Mouse (Mus musculus): ENCODE results near the gene Cpn2. TPM values are rescaled to one million over a fixed set of nuclear protein-coding genes. Genes with fewer than 3 reads are reported as not detected.
A peak's percentile ranks its signal among the peaks of the same experiment; 100 is the strongest.

Gene Cpn2
- polyA plus RNA-seq, 1 experiment from 2014 or later, result 0.26 TPM

GRCm38 (mm10) chr16:30285701-30286100, 18.4 kb upstream of the Cpn2 start:
- H3K9ac ChIP-seq (ENCODE audit: low read length), result no peak overlapping the region
- peaks cover 13% of the 10 kb centered on the region for H3K27me3 ChIP-seq (ENCODE audit: control insufficient read depth, insufficient read depth, low read length)
- H3K9me3 ChIP-seq (replicated peaks; ENCODE audit: control insufficient read depth, low read length), result no peaks in the 10 kb centered on the region
- no peak overlapping the region for H3K27ac ChIP-seq (ENCODE audit: low read length)
- H3K4me3 ChIP-seq (replicated peaks; ENCODE audit: low read length), result no peak overlapping the region
- no peak overlapping the region for H3K4me2 ChIP-seq (ENCODE audit: low read depth, low read length)
- ATAC-seq (ENCODE audit: insufficient read depth, low FRiP score), result no peak
- H3K4me1 ChIP-seq (ENCODE audit: control insufficient read depth, insufficient read depth, low read length), result peaks cover 8% of the 10 kb centered on the region; the same call in 1 of the 2 replicates
- WGBS, result 77% methylated on average over 4 of the region's 4 CpGs
- H3K36me3 ChIP-seq (ENCODE audit: control insufficient read depth, insufficient read depth, low read length), result no peaks in the 10 kb centered on the region

GRCm38 (mm10) chr16:30283743-30284337, 16.5 kb upstream of the Cpn2 start:
- H3K4me2 ChIP-seq (ENCODE audit: low read depth, low read length), result peak overlapping the region; percentile 42
- peak overlapping the region; percentile 7; the same call in 1 of the 2 replicates for H3K4me3 ChIP-seq (replicated peaks; ENCODE audit: low read length)
- H3K36me3 ChIP-seq (ENCODE audit: control insufficient read depth, insufficient read depth, low read length), result no peaks in the 10 kb centered on the region
- 0 out of 2 replicates have a peak overlapping the region, but pooled peaks have one; percentile 27 for H3K9ac ChIP-seq (ENCODE audit: low read length)
- ATAC-seq (ENCODE audit: insufficient read depth, low FRiP score), result peak; percentile 45; the same call in 1 of the 2 replicates
- WGBS, result 1% methylated on average over 15 of the region's 15 CpGs
- peaks cover 11% of the 10 kb centered on the region; the same call in 1 of the 2 replicates for H3K4me1 ChIP-seq (ENCODE audit: control insufficient read depth, insufficient read depth, low read length)
- peaks cover 13% of the 10 kb centered on the region for H3K27me3 ChIP-seq (ENCODE audit: control insufficient read depth, insufficient read depth, low read length)
- H3K27ac ChIP-seq (ENCODE audit: low read length), result no peak overlapping the region
- no peaks in the 10 kb centered on the region for H3K9me3 ChIP-seq (replicated peaks; ENCODE audit: control insufficient read depth, low read length)

- 8% methylated on average over 34 of the region's 34 CpGs for WGBS
- H3K4me3 ChIP-seq (replicated peaks; ENCODE audit: low read length), result peak within 1 kb of the TSS; percentile 34
- peaks cover 11% of the 10 kb centered on the region; the same call in 1 of the 2 replicates for H3K4me1 ChIP-seq (ENCODE audit: control insufficient read depth, insufficient read depth, low read length)
- H3K36me3 ChIP-seq (ENCODE audit: control insufficient read depth, insufficient read depth, low read length), result no peaks in the 10 kb centered on the region
- peak within 1 kb of the TSS; percentile 40; the same call in 1 of the 2 replicates for H3K9ac ChIP-seq (ENCODE audit: low read length)
- no peak for ATAC-seq (ENCODE audit: insufficient read depth, low FRiP score)
- peaks cover 13% of the 10 kb centered on the region for H3K27me3 ChIP-seq (ENCODE audit: control insufficient read depth, insufficient read depth, low read length)
- H3K9me3 ChIP-seq (replicated peaks; ENCODE audit: control insufficient read depth, low read length), result no peaks in the 10 kb centered on the region
- no peak within 1 kb of the TSS for H3K27ac ChIP-seq (ENCODE audit: low read length)
- H3K4me2 ChIP-seq (ENCODE audit: low read depth, low read length), result peak within 1 kb of the TSS; percentile 49
These were observed 15.7 kb upstream of the Cpn2 start, which contains the start of gene Lrrc15 for GRCm38 (mm10) chr16:30282844-30283495. TSS of gene Lrrc15 (minus strand) at chr16:30283256.

- H3K27me3 ChIP-seq (ENCODE audit: control insufficient read depth, insufficient read depth, low read length), result peaks cover 13% of the 10 kb centered on the region
- WGBS, result 28% methylated on average over 4 of the region's 4 CpGs
- peaks cover 11% of the 10 kb centered on the region; the same call in 1 of the 2 replicates for H3K4me1 ChIP-seq (ENCODE audit: control insufficient read depth, insufficient read depth, low read length)
- ATAC-seq (ENCODE audit: insufficient read depth, low FRiP score), result no peak
- H3K9me3 ChIP-seq (replicated peaks; ENCODE audit: control insufficient read depth, low read length), result no peaks in the 10 kb centered on the region
- H3K4me3 ChIP-seq (replicated peaks; ENCODE audit: low read length), result no peak overlapping the region
- no peaks in the 10 kb centered on the region for H3K36me3 ChIP-seq (ENCODE audit: control insufficient read depth, insufficient read depth, low read length)
- H3K27ac ChIP-seq (ENCODE audit: low read length), result no peak overlapping the region
- no peak overlapping the region for H3K4me2 ChIP-seq (ENCODE audit: low read depth, low read length)
- no peak overlapping the region for H3K9ac ChIP-seq (ENCODE audit: low read length)
These were observed 13.5 kb upstream of the Cpn2 start for GRCm38 (mm10) chr16:30280676-30281297.

DNA sequence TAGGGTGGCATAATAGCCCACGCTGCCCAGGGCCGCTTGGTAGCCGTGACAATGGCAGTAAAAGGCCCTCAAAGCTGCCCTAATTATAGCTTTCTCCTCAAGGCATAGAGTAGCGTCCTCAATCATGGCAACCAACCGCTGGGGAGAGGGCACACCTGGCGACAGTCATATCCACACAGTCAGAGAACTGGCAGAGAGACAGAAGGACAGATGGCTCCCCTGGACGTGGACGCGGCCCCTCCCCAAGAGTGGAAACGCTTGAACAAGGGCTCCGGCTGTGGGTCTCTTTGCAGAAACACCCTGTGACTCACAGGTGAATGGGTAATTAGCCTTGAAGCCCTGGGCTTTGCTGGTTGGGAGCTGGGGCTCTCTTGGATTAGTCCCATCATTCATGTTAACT, 11.1 kb upstream of the Cpn2 start:
- Histone ChIP-seq H3K36me3 (ENCODE audit: control insufficient read depth, insufficient read depth, low read length) (no peaks in the 10 kb centered on the region), H3K9me3 (replicated peaks; ENCODE audit: control insufficient read depth, low read length) (no peaks in the 10 kb centered on the region)
- 75% methylated on average over 11 of the region's 11 CpGs for WGBS

DNA sequence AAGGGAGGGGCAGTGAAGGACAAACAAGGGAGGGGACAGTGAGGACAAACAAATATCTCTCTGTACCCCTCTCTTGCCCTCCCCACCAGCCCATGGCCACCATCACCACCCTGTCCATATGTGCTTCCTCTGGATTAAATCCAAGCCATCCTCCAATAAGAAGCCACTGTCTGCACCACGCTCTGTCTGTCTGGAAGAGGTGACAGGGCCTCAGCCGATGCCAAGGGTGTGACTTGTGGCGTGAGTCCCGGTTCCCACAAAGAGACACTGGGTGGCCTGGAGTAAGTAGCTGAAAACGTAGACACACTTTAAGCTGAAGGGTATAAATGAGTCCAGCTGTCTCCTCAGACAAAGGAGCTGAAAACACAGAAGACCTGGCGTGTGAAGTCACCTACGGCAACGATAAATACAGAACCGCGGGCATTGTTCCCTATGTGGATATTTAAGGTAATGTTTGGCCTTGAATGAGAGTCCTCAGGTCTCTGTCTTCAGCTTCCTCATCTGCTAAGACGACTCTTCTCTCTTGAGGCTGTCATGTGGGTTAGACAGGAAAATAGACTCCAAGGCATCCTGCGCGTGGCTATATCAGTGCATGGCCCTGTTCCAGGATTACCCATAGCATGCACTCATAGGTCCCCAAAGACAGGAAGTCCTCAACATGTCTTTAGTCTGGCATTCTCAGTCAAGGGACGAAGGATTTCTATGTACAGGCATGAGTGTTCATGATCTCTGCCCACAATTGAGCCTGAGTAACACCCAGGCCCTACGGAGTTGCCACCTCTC, 8.4 kb upstream of the Cpn2 start:
- no peak overlapping the region for H3K27ac ChIP-seq (ENCODE audit: low read length)
- no peak for ATAC-seq (ENCODE audit: insufficient read depth, low FRiP score)

More for the DNA sequence above, 11.1 kb upstream of the Cpn2 start:
- Histone ChIP-seq H3K9ac (ENCODE audit: low read length) (no peak overlapping the region), H3K4me3 (replicated peaks; ENCODE audit: low read length) (no peak overlapping the region), H3K4me1 (ENCODE audit: control insufficient read depth, insufficient read depth, low read length) (peaks cover 11% of the 10 kb centered on the region; the same call in 1 of the 2 replicates), H3K27ac (ENCODE audit: low read length) (no peak overlapping the region), H3K27me3 (ENCODE audit: control insufficient read depth, insufficient read depth, low read length) (peaks cover 8% of the 10 kb centered on the region), H3K4me2 (ENCODE audit: low read depth, low read length) (no peak overlapping the region)
- ATAC-seq (ENCODE audit: insufficient read depth, low FRiP score), result no peak

DNA sequence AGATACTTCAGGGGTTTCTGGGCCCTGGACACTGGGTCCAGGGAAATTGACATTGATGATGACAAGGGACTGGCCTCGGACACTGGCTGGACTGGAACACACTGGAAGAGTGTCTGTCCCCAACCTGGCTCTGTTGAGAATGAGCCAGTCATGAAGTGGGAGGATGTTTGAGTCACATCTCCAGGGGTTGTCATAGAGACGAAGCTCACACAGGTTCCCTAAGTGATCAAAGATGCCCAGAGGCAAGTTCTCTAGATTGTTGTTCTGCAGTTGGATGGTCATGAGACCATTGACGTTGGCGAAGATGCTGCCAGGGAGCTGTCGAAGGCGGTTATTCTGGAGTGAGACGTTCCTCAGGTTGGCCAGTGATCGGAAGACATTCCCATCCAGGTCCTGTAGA, 5.8 kb upstream of the Cpn2 start:
- Histone ChIP-seq H3K4me3 (replicated peaks; ENCODE audit: low read length) (no peak overlapping the region), H3K36me3 (ENCODE audit: control insufficient read depth, insufficient read depth, low read length) (no peaks in the 10 kb centered on the region), H3K9me3 (replicated peaks; ENCODE audit: control insufficient read depth, low read length) (no peaks in the 10 kb centered on the region), H3K4me2 (ENCODE audit: low read depth, low read length) (no peak overlapping the region), H3K9ac (ENCODE audit: low read length) (no peak overlapping the region), H3K27ac (ENCODE audit: low read length) (no peak overlapping the region), H3K27me3 (ENCODE audit: control insufficient read depth, insufficient read depth, low read length) (no peaks in the 10 kb centered on the region), H3K4me1 (ENCODE audit: control insufficient read depth, insufficient read depth, low read length) (peaks cover 7% of the 10 kb centered on the region; the same call in 1 of the 2 replicates)
- ATAC-seq (ENCODE audit: insufficient read depth, low FRiP score), result no peak
- 89% methylated on average over 8 of the region's 8 CpGs for WGBS

More for the DNA sequence above, 8.4 kb upstream of the Cpn2 start:
- WGBS, result 68% methylated on average over 15 of the region's 15 CpGs
- Histone ChIP-seq H3K9me3 (replicated peaks; ENCODE audit: control insufficient read depth, low read length) (no peaks in the 10 kb centered on the region), H3K36me3 (ENCODE audit: control insufficient read depth, insufficient read depth, low read length) (no peaks in the 10 kb centered on the region), H3K9ac (ENCODE audit: low read length) (no peak overlapping the region), H3K4me3 (replicated peaks; ENCODE audit: low read length) (no peak overlapping the region), H3K4me2 (ENCODE audit: low read depth, low read length) (no peak overlapping the region), H3K27me3 (ENCODE audit: control insufficient read depth, insufficient read depth, low read length) (no peaks in the 10 kb centered on the region), H3K4me1 (ENCODE audit: control insufficient read depth, insufficient read depth, low read length) (peaks cover 11% of the 10 kb centered on the region; the same call in 1 of the 2 replicates)

DNA sequence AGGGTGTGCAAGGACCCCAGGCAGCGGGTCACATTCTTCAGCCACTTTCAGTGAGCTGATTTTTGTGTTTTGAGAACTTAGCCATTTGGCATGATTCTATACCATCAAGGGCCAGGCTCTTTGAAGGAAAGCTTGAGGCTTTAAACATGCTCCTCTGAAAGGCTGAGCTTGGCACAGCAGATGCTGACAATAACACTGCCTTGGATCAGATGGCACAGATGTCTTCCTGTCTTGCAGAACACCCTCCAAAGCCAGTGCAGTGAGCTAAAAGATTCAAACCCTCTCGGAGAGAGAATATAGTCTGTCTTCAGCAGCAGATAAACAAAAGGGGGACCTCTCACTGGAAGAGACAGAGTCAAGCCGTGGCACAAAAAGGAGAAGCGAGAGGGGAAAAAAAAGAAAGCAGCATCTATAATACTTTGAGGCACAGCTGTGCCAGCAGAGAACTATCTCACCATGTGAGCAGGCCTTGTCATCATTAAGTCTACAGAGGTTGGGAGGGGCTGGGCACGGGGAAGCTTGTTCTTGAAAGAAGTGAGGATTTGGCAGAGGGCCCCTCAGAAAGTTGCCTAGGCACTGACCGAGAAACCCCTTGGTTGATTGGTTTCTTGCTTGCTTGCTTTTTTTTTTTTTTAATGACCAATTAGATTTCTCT, 4.8 kb upstream of the Cpn2 start:
- Histone ChIP-seq H3K9ac (ENCODE audit: low read length) (no peak overlapping the region), H3K36me3 (ENCODE audit: control insufficient read depth, insufficient read depth, low read length) (no peaks in the 10 kb centered on the region), H3K27me3 (ENCODE audit: control insufficient read depth, insufficient read depth, low read length) (no peaks in the 10 kb centered on the region), H3K4me3 (replicated peaks; ENCODE audit: low read length) (no peak overlapping the region), H3K9me3 (replicated peaks; ENCODE audit: control insufficient read depth, low read length) (no peaks in the 10 kb centered on the region), H3K4me2 (ENCODE audit: low read depth, low read length) (no peak overlapping the region), H3K4me1 (ENCODE audit: control insufficient read depth, insufficient read depth, low read length) (peaks cover 7% of the 10 kb centered on the region; the same call in 1 of the 2 replicates), H3K27ac (ENCODE audit: low read length) (peak overlapping the region; percentile 68)
- no peak for ATAC-seq (ENCODE audit: insufficient read depth, low FRiP score)
- WGBS, result 52% methylated on average over 6 of the region's 6 CpGs
